Mouse (Mus musculus): ENCODE measurements around the gene Rhbdd1.

The Rhbdd1 gene

DNA sequence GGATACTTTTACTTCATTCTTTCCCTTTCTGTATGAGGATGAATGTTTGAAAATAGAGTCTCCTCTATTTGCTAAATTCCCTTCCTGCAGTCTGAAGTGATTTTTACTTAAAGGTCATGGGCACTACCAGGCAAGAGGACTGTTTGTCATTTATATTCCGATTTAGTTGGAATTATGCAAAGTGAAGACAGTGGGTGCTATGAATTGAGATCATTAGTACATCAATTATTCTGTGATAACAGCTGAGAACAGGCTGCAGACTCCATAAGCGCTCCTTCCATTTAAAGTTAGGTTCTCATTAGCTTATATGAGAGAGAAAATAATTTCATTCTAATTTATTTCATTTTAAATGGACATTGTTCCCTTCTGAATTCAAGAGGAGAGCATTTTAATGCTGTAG is 37.5 kb downstream of the Rhbdd1 start:
- in situ Hi-C loops (cut with MboI; ENCODE audit: unreplicated experiment in 2 of 2) = no loop called here

DNA sequence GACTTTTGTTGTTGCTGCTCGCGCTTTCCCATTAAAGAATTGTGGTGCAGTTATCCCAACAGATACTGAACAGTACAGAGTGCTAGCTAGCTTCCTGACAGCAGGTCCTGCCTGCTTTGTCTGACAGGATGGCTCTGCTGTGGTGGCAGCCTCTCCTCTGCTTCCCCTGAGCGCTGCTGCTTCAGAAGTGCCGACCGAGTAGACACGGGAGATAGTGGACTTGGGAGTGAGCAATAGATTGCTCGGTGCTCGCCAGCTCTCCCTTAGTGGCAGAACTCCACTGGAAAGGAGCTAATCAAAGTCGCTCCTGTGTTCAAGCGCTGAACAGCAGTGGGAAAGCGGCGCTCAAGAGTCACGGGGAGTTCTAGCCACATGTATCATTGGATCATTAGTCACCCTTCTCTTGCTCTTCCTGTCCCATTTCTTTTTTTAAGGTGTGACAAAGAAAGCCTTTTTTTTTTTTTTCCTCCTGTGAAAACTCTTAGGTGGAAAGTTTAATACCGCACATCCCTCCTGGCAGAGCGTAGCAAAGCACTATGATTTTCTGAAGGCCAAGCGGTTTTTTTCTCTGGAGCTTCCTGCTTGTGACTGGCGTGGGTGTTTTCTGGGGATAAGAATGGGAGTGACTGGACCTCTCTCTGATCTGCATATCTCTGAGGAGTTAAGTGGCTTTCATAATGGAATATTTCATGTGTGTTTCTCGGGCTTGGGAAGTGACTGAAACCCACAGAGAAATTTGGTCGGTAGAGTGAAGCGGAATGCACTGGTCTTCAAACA is 42.8 kb downstream of the Rhbdd1 start:
- in situ Hi-C loops (cut with MboI; ENCODE audit: unreplicated experiment in 2 of 2) = no loop called here

DNA sequence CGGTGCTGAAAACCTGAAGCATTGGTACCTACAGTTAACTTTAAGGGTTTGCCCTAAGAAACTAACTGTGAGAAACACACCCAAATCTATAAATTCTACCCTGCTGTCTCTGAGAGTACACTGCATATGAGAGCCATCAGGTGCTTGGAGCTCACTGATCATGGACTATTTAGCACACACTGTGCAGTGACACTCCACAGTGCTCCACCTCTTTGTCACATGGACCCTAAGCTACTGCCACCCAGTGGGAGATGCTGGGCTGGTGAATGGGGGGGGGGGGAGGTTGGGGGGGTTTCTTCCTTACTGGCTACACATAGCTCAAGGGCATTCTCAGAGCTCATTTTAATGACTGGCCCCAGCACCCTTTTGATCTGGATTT is 43.4 kb downstream of the Rhbdd1 start:
- in situ Hi-C loops (cut with MboI; ENCODE audit: unreplicated experiment in 2 of 2) = no loop called here

DNA sequence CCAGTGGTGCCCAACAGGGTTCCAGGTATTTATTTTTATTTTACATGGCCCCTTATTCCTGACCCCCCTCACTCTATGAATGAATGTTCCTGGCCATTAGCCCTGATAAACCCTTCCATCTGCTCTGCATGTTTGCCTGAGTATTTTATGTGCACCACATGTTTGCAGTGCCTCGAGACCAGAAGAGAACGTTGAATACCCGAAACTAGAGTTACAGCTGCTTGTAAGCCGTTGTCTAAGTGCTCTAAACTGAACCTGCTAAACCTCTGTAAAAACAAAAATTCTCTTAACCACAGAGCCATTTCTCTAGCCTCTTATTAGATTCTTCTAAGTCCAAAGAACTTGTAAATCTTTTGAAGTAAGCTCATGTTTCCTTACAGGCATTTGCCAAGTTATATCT is 45.0 kb downstream of the Rhbdd1 start:
- in situ Hi-C loops (cut with MboI; ENCODE audit: unreplicated experiment in 2 of 2) = no loop called here

DNA sequence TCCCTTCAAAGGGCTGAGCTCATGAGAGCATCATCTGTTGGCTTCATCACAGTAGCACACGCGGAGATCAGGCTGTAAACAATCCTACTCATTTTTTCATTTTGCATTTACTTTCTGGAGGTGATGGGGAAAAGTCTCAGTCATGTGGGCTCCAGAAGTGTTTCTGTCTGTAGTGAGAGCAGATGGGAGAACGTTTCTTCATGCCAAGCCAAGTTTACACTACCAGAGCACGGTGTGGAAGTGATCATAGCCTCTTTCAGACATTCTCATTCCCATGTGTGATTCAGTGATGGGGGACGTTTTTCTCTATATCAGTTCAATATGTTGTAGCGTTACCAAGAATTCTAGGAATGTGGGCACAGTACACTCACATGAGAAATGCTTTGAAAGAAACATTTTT is 45.9 kb downstream of the Rhbdd1 start:
- in situ Hi-C loops (cut with MboI; ENCODE audit: unreplicated experiment in 2 of 2) = no loop called here

DNA sequence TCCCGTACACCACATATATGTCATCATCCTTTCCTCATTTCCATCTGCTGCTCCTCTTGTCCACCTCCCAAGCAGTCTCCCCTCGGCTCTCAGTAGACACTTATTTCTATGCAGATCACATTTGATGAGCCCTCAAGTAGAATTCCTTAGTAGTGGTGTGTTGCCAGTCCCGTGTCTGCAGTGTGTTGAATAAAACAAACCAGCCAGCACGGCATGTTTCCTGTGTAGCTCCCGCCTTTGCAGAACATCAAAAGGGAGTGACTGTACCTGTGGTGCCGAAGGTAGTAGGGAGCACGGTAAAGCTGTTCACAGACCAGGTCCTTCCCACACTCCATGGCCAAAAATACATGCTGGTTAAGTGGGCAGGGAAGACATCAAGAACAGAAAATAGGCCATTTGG is 47.8 kb downstream of the Rhbdd1 start:
- in situ Hi-C loops (cut with MboI; ENCODE audit: unreplicated experiment in 2 of 2) = no loop called here

DNA sequence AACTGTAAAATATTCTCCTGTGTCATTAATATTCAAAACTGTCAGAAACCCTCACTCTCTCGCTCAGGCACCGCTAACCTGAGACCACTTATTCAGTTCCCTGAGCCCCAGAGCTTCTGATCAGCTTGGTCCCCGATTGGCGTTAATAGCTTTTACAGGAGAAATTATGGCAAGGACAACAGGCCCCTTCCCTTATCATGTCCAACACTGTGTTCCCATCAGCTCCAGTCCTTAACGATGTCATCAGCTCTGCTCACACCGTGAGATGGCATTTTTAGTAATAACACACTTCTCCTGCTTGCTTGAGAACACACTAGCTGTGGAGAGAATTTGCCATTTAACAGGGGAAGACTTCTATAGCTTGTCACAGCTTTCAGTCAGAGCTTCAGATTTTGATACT is 48.2 kb downstream of the Rhbdd1 start:
- in situ Hi-C loops (cut with MboI; ENCODE audit: unreplicated experiment in 2 of 2) = no loop called here

DNA sequence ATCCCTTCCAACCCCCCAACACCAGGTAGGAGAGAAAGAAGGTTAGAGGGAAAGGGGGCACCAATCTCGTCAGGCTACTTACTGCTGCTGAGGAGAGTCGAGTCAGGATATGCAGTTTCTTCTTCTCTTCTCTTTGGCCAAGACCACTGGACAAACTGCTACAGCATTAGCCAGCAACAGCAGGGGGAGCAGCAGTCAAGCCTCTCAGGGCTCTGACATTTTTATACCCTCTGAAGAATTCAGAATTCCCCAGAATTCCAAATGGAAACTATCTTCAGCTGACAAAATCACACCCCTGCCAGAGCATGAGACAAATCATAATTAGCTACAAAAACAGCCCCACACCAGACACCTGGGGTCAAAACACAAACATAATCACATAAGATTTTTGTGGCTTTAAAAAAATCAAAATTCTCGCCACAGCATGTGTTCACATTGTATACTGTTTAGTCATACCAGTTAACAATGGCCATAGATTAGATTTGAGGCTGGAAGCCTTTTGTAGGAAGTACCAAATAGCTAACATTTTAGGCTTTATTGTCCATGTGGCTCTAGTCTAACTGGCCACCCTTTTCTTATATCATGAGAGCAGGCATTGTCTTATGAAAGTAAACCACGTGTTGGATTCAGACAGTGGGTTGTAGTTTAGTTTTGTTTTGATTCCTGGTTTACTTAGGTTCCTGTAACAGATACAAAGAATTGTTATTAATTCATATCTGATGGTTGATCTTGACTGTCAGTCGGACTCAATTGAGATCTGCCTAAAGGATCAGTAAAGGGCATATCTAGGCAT is 55.6 kb downstream of the Rhbdd1 start:
- in situ Hi-C loops (cut with MboI; ENCODE audit: unreplicated experiment in 2 of 2) = no loop called here

DNA sequence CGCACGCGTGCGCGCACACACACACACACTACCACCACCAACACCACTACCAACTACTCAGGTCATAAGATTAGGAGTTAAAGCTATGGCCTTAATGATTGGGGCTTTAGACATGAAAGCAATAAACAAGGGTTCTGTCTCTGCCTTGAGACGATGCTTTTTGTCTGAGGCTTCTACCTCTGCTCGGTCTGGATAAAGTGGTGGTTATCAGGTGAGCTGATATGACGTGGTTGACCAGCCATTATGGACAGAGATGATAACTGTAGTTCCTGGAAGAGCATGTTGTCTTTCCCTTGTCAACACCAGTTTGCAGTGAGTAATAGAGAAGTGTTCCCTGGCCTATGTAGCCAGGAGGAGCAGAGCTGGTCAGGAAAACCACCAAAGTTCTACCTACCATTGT is 57.7 kb downstream of the Rhbdd1 start:
- in situ Hi-C loops (cut with MboI; ENCODE audit: unreplicated experiment in 2 of 2) = no loop called here

DNA sequence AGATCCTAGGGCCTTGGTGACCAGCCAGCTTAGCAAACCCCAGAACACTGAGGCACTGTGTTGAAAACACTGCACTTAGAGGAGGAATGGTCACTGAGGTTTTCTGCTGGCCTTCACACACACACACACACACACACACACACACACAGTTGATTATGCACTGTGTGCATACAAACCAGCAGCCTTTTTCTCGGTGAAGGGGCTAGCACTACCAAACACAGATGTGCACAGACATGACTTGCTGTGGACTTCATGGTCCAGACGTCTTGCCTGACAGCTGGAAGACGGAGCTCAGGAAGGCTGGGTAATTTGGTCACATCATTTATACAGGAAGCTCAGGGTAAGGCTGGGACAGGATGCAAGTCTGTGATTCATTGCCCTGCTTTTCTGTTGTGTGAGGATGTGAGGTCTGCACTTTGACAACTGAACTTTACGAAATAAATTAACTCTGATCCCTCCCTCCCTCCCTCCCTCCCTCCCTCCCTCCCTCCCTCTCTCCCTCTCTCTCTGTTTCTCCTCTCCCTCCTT is 58.6 kb downstream of the Rhbdd1 start:
- in situ Hi-C loops (cut with MboI; ENCODE audit: unreplicated experiment in 2 of 2) = no loop called here

DNA sequence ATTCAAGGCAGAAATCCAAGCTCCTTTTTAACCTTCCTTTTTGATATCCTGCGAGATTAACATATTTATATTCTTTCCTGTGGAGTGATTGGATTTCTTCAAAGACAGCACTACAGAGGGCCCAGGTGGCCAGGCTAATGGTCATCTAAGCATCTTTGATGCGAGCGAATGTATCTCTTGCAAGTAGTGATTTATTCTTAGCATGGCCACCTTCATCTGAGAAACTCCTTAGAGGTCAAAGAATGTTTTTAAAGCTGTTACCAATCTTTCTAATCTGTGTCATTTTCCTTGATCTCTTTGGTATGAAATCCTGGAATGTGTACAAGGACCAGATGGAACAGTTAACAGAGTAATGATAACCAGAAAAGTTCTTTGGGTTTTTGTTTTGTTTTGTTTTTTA is 59.2 kb downstream of the Rhbdd1 start:
- in situ Hi-C loops (cut with MboI; ENCODE audit: unreplicated experiment in 2 of 2) = no loop called here

DNA sequence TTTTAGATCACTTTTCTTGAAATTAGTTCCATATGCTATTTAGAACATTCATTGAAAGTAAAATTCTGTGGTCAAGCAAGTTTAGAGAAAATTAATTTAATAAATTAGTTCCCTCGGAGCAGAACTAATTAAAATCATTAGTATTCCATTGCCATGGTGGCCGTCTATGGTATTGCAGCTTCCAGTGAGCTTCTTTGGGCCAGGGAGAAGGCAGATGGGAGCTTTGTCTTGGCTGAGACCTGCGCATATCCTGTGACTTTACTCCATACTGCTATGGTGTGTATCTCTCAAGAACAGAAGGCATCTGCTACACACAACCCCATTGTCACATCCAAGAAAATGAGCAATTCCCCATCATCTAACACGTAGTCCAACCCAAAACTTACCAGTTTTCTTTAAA is 65.7 kb downstream of the Rhbdd1 start:
- in situ Hi-C loops (cut with MboI; ENCODE audit: unreplicated experiment in 2 of 2) = no loop called here

DNA sequence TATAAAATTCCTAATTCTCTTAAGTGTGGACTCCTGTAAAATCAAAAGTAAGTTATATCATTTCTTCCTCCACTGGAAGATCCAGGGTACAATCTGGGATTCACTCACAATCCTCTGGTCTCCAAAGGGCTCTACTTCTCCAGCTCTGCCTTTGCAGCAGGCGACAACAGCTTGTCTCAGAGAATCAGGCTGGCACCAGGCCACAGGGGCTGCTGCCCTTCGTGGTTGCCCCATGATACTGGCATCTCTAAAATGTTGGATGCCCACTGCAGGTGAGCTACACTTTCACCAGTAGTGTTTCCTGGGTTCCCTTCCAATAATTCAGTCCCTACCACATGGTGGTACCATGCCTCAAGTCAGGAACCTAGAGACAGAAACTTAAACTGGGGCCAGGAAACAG is 67.9 kb downstream of the Rhbdd1 start:
- in situ Hi-C loops (cut with MboI; ENCODE audit: unreplicated experiment in 2 of 2) = no loop called here

DNA sequence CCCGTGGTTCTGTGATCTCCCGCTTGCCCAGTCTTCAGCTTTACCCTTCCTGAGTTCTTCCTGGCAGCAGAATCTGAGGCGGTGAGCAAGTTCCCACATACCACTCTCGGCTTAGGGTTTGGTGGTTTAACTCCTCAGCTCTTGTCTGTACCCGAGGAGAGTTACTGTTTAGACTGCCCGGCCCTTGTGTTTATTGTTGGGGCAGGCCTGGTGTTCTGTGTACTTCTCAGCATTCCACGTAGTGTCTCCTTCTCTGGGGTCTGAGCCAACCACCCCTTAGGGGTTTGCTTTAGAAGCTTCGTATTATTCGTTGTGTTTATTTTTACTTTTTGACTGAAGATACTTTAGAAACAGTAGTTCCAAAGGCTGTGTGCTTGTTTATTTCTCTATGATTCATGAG is 68.8 kb downstream of the Rhbdd1 start:
- in situ Hi-C loops (cut with MboI; ENCODE audit: unreplicated experiment in 2 of 2) = no loop called here

DNA sequence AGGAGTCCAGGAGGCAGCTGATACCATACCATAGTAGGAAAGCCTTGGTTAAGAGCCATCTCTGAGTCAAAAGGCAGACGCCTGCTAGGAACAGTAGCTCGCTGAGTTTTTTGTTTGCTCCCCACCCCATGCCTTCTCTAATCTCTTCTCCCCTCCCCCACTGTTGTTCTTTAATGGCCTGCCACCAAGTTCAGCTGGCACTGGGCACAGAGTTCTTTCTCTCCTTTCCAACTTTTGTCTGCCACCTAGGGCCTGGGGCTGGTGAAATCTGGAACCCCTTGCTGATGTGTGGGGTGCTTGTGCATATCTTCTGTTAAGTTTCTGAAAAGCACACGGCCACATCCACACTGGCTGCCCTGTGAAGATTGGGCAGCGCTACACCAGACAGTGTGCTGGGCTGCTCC is 69.6 kb downstream of the Rhbdd1 start:
- in situ Hi-C loops (cut with MboI; ENCODE audit: unreplicated experiment in 2 of 2) = no loop called here

DNA sequence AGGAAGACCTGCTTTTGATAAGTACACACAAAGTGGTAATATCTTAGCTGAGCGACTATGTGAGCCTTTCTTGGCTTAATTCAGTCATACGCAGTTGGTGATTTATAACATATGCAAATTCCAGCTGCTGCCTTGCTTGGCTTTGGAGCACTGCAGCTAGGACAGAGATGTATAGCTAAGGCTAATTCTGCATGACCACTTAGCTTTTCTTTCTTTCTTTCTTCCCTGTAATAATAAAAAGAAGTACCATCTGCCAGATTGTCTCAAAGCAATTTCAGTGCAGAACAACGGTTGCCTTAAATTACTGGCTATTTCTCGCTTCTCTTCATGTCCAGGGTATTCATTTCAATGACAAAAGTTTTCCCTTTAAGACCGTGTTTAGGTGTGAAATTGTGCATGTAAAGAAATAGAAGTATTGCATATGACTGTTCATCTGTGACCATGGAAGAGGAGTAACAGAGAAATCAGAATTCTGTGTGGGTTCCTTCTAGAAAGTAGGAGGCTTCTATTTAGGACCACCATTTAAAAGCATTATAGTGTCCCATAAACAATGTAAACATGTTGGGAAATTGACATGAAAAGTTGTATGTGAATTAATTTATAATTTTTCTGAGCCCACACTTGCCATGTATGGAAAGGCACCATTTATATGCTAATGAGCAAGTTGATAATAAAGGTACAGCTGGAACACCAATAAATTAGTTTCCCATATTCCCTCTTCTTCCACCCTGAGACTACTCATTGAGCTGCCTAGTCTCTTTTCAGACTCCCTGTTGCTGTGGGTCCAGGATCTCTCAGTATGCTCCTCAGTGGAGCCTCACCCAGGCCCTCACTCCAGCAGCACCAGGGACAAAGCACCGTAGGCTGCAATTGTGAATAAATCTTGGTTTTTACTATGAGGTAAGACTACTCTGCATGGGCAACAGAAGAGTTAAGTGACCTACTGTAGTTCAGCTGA is 70.8 kb downstream of the Rhbdd1 start:
- in situ Hi-C loops (cut with MboI; ENCODE audit: unreplicated experiment in 2 of 2) = no loop called here

DNA sequence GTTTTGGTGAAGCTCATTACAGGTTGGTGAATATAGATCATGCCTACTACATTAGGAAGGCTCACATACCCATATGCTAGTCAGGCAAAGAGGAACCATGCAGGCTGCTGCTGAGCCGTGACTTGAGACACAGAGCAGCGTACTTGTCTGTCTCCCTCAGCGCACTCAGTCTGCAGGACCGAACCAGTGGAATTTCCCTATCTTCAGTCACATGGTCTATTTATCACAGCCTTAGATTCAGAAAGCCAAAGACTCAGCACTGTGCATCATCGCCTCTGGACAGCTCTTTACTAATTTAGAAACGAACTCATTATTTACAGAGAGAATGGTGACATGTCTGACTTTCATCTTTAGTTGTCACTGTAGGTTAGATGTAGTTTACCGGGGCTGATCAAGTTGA is 73.1 kb downstream of the Rhbdd1 start:
- in situ Hi-C loops (cut with MboI; ENCODE audit: unreplicated experiment in 2 of 2) = no loop called here

DNA sequence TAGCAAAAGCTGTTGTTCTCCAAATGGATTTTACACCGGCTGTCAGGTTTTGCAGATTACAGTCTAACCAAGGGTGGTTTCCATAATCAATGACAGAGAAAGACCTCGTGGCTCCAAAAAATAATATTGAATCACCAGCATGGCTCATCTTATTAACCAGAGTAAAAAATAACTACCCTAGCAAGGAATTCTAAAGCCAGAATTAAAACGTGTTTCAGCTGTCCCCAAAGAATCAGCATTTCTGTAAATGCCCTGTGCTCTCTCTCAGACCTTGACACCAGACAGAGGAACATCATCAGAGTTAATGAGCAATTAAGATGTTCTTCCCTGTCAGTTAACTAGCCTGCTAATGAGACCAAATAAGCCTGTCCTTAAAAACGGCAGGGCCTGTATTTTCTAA is 79.1 kb downstream of the Rhbdd1 start:
- in situ Hi-C loops (cut with MboI; ENCODE audit: unreplicated experiment in 2 of 2) = no loop called here

DNA sequence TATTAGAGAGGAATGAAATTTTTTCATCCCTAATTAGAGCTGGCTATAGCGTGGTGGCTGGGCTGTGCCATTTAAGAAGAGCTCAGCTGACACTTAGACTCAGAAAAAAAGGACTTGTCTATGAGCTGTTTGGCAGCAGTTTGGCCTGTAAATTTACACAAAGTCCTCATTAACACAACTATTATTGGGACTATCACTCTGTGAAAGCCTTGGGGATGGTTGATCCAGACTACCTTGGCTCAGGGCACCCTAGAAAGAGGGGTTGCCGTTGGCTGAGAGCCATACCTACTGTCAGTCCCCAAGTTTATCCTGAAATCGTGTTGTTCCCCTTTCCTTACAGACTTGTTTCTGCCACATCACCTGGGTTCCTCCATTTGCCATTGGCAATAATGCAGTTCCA is 91.5 kb downstream of the Rhbdd1 start:
- in situ Hi-C loops (cut with MboI; ENCODE audit: unreplicated experiment in 2 of 2) = no loop called here

DNA sequence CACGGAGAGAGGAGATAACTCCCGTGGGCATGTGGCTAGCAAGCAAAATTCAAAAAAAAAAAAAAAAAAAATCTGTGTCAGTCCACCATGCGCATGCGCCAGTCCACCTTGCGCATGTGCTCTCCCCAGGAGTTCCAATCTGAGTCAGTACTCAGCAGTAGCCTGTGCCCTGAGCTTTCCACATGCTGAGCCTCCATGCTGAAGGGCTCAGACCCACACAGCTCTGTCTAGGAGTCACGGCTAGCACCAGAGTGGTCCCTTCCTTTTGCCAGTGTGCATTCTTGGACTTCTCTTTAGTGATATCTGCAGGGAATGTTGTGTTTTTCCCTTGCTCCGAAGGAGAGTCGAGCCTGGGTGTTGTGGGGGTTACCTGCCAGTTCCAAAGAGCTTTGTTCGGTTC is 93.0 kb downstream of the Rhbdd1 start:
- in situ Hi-C loops (cut with MboI; ENCODE audit: unreplicated experiment in 2 of 2) = no loop called here

DNA sequence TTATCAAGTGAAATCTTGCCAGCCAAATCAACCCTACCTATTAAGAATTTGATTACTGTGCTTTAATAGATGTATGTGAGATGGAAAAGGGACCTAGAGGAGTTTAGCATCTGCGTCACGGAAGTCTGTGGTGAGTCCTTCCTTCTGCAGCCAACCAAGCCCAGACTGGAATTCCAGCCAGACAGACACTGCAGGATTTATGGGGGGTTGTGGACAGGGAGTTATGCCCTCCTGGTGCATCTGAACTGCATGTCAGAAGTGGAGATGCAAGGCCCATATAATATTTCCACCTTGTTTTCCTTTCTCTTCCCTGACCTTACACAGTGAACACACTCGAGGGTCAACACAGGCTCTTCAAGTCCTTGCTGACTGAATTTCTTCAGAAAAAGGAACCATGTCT is 94.3 kb downstream of the Rhbdd1 start:
- in situ Hi-C loops (cut with MboI; ENCODE audit: unreplicated experiment in 2 of 2) = no loop called here

All from v-Abl transformed pro-B cells (cell line).